Mouse (Mus musculus): Measurements from ENCODE around the gene Vezt.
A peak's percentile ranks its signal among the peaks of the same experiment; 100 is the strongest.

Vezt gene

GRCm38 (mm10) chr10:93950991-93951390 lies 84.6 kb downstream of the Vezt start:
- no peak for DNase-seq (ENCODE audit: low spot score)

GRCm38 (mm10) chr10:93949921-93950320 lies 85.7 kb downstream of the Vezt start:
- no peak for DNase-seq (ENCODE audit: low spot score)

DNA sequence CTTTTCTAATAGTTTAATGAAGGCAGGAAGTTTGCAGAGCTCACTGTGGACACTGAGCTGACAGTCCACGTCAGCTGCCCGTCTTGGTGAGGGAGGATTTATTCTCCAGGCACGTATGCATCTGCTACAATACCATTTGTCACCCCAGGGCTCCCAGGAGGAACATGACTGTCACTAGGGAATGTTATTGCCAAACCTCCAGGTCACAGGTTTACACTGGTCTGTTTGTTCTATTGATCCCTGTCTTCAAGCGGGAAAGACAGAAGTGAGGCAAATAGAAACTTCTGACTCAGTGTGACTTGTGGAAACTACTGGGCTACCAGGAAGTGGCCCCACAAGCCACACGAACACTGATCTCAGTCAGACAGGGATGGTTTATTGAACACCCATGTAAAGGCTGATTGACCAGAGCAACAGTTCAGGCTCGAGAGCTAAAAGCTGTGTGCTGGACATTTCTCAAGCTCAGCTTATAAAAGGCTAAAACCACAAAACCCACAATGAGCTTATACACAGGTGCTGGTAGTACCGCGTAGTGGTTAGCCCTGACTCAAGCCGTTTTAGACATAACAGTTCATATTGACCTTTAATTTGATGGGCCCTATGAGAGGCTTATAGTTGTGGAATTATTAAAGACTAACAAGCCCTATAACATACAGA lies 89.6 kb downstream of the Vezt start:
- peak; percentile 7 for DNase-seq (ENCODE audit: low spot score)

DNA sequence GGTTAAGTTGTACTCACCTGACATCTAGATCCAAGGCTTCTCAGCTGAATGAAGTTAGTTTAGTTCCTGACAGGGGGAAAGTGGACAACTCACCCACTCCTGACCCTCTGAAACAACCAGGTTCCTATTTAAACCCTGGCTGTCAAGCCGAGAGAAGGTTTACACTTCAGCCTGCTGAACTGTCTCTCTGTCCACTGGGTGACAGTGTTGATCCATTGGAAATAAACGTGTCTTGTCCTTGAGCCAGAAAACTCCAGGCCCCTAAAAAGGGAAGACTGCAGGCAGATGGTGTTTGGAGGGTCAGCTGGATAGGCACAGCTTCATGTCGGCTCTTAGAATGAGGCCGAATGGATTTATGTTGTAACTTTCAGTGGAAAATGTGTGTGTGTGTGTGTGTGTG lies 90.3 kb downstream of the Vezt start:
- DNase-seq (ENCODE audit: low spot score) = peak; percentile 20

DNA sequence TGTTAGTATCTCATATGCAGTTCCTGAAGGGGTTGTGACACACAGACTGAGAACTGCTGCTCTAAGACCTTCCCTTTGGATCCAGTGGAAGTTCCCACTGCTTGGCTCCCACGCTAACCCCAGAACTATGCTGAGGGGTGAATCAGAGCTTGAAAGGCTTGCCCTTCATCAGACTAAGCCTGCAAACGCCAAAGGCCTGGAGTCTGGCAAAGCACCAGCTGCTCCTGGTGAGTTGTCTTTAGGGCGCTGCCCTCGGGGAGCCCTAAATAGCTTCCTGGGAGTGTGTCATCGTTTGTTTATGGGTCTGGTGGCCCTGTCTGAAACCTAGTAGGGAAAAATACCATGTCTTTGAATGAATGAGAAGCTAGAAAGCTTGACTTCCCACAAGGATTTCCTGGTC lies 91.4 kb downstream of the Vezt start:
- no peak for DNase-seq (ENCODE audit: low spot score)

DNA sequence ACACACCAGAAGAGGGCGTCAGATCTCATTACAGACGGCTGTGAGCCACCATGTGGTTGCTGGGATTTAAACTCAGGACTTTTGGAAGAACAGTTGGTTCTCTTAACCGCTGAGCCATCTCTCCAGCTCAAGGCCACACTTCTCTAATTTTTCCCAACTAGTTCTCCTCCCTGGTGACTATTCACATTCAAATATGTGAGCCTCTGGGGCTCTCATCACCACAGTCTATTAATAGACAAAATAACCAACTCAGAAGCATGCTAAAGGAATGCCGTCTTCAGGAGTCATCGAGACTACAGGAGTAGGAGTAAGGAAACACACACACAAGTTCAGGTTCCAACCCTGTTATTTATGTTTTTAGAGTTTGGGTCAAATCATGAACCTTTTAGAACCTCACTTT lies 95.3 kb downstream of the Vezt start:
- no peak for DNase-seq (ENCODE audit: low spot score)

DNA sequence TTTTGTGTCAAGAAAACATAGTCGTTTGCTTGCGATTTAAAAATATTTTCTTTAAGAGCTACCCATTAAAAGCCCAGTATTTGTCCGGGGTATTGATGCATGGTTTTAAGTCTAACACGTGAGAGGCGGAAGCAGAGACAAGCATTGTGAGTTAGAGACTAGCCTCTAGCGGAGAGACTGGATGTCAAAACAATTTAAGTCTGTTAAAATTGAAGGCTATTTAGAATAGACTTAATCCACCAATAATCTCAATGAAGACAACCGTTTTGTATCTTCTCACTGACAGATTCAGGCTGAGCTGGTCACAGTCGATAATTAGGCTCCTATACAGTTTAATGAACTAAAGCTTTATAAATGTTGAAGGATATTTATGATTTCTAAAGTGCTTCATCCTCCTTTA lies 95.9 kb downstream of the Vezt start:
- DNase-seq (ENCODE audit: low spot score) = no peak

DNA sequence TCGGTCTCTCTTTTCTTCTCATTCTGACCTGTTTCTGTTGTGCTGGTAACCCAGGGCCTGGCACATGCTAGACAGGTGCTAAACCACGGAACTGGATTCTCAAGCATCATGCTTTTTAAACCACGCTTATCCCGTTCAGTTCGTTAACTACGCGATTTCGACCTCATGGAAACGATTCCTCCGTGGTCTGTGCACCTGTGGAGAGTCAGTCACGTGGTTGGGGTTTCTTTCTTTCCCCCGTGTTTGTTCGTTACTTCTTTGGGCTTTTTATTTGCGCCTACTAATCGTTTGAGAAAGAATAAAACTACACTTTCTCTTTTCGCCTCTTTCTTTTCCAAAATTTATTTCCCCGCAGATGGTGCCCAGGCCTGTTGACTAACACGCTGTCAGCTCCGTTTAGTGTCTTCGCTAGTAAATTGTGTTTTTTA lies 96.8 kb downstream of the Vezt start:
- no peak for DNase-seq (ENCODE audit: low spot score)

DNA sequence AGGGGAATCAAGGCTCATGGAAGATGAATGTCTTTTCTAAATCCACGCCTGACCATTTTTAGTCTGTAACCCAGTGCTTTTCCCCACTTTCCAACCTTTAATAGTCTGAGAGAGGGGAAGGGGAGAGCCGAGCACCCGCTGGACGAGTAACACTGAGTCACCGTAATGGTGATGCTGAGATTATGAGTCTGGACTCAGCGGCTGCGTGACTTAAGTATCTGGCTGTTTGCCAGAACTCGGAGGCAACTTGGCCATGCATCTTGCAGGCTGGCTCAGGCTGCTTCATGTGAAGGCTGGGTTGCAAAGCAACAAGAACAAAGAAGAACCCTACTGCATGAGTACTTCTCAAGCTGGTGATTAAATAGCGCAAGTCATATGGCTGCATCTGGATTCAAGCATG lies 101.6 kb downstream of the Vezt start:
- DNase-seq (ENCODE audit: low spot score) = no peak

- DNase-seq (ENCODE audit: low spot score) = no peak
These were observed 102.8 kb downstream of the Vezt start for GRCm38 (mm10) chr10:93932861-93933260.

GRCm38 (mm10) chr10:93932020-93932419 lies 103.6 kb downstream of the Vezt start:
- DNase-seq (ENCODE audit: low spot score) = no peak

GRCm38 (mm10) chr10:93931431-93931830 lies 104.2 kb downstream of the Vezt start:
- no peak for DNase-seq (ENCODE audit: low spot score)

- no peak for DNase-seq (ENCODE audit: low spot score)
These were observed 105.3 kb downstream of the Vezt start for GRCm38 (mm10) chr10:93930236-93930824.

DNA sequence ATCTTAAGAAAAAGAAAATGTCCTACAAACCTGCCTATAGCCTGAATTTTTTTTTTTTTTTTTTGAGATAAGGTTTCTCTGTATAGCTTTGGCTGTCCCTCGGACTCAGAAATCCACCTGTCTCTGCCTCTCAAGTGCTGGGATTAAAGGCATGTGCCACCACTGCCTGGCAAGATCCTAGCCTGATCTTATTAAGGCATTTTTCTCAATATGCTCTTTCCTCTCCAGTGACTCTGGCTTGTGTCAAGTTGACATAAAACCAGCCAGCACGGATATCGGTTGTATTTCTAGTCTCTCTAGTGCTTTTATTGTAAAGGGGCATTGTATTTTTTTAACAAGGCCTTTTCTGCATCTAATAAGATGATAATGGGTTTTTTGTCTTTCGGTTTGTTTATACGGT lies 111.0 kb downstream of the Vezt start:
- no peak for DNase-seq (ENCODE audit: low spot score)

DNA sequence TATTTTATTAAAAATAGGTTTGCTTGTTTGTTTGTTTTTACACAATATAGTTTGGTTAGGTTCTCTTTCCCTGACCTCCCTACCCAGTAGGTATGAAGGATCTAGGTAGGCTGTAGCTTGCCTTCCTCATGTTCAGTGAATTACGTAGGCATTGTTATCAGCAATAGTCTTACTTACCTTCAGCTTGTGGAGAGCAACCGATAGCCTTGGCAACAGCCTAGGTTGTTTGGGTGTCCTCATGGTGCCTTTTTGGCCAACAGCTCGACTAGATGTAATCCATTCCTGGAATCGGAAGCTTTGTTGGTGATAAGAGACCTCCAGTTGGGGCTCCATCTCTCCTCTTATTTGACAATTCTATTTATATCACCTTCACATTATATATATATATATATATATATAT lies 114.5 kb downstream of the Vezt start:
- no peak for DNase-seq (ENCODE audit: low spot score)

DNA sequence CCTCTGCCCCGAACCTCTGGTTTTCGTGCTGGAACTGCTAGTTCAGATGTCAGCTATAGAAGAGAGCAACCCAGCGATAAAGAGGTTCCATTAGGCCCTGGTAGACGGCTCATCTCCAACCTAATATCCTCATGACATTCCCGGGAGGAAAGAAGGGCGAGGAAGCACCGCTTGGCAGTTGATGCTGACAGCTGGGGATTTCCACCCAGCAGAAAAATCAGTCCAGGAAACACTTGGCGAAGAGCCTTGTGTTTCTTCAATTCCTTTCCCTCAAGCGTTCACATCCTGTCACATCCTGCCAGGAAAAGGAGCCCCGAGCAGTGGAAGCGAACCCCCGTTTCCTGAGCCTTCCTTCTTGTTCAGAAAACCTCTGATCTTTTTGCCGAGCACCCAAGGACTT lies 116.4 kb downstream of the Vezt start:
- DNase-seq (ENCODE audit: low spot score) = no peak

- no peak for DNase-seq (ENCODE audit: low spot score)
These were observed 116.9 kb downstream of the Vezt start for GRCm38 (mm10) chr10:93918701-93919100.

GRCm38 (mm10) chr10:93918087-93918486 lies 117.5 kb downstream of the Vezt start:
- DNase-seq (ENCODE audit: low spot score) = no peak

GRCm38 (mm10) chr10:93916778-93917177 lies 118.8 kb downstream of the Vezt start:
- no peak for DNase-seq (ENCODE audit: low spot score)

DNA sequence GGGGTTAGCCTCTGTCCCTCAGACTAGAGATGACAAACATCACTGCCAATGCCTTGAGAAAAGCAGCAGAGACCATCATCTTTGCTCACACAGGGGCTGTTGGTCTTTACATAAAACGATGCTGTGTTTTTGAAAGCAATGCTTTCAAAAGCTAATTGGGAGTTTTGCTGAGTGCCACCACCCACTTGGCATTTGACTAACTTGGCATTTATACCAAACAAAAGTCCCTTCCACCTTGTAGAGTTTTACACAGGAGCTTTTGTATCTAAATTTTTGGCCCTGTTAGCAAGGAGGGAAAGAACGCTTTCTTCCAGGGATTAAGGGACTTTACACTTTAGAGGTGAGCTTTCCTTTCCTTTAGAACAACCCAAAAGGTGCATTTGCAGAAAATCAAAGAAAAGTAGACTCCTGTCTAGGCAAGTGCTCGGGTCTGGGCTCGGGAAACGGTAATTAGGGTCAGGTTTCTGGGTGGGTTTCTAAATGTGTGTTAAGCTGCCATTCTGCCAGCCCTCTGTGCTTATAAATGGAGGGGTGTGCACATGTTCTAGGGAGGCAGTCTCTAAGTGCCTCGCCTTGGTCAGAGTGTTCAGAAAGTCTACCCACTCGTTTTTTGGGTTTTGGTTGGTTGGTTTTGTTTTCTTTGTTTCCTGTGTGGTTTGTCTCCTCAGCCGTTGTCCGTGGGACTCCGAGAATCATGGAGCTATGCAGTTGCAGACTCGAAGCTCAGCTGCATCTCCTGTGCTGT lies 119.9 kb downstream of the Vezt start:
- no peak for DNase-seq (ENCODE audit: low spot score)

- DNase-seq (ENCODE audit: low spot score) = no peak
These were observed 122.1 kb downstream of the Vezt start for GRCm38 (mm10) chr10:93913525-93913924.

DNA sequence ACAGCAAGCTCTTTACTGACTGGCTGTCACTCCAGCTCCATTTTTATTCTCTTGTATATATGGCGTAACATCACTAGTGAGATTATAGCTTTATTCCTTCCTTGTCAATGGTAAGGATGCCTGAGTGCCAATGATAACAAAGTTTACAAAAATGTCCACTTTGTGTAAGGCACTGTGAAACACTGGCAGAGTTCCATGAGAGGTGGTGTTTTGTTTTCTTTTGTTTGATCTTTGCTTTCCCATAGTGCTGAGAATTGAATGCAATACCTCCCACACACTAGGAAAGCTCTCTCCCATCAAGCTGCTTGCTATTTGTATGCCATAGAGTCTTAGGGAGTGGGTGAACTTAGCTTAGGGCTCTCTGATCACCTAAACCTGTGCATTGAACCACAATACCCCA lies 122.7 kb downstream of the Vezt start:
- no peak for DNase-seq (ENCODE audit: low spot score)

- no peak for DNase-seq (ENCODE audit: low spot score)
These were observed 123.3 kb downstream of the Vezt start for GRCm38 (mm10) chr10:93912136-93912855.
